Mouse (Mus musculus): ENCODE results near the gene Ubr3. TPM values are rescaled to one million over a fixed set of nuclear protein-coding genes. Genes with fewer than 3 reads are reported as not detected.

Gene Ubr3
- 17.1 and 18.9 TPM in 2 replicates for polyA plus RNA-seq (2014; fragmentation: Nextera tagmentation; extraction: Ambion mirVana)

DNA sequence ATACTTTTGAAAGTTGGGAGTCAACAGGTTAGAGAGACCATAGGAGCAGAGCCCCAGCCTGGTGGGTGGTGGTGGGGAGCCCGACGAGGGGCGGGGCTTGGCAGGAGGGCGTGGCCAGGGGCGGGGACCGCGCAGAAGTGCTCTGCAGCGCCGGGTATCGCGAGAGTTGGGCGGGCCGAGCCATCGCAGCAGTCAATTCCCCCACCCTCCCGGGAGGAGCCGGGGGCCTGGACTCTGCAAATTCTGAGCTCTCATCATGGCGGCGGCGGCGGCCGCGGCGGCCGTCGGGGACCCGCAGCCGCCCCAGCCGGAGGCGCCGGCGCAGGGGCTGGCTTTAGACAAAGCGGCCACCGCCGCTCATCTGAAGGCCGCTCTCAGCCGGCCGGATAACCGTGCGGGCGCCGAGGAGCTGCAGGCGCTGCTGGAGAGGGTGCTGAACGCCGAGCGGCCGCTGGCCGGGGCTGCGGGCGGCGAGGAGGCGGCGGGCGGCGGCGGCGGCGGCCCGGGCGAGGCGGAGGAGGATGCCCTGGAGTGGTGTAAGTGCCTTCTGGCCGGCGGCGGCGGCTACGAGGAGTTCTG is at the start of gene Ubr3:
TSS of gene Ubr3 (plus strand) at position 208 of the 579 bp plus-strand sequence.
- no peaks in the 10 kb centered on the region for H3K9me3 ChIP-seq (ENCODE audit: control insufficient read depth, low read length)
- H3K9ac ChIP-seq (ENCODE audit: low read length): peak within 1 kb of the TSS; percentile 99
- H3K36me3 ChIP-seq (ENCODE audit: control insufficient read depth, insufficient read depth, low read length): no peaks in the 10 kb centered on the region
- H3K4me3 ChIP-seq (ENCODE audit: low read depth, low read length): peak within 1 kb of the TSS; percentile 100
- H3K27ac ChIP-seq (ENCODE audit: low read depth, low read length): peak within 1 kb of the TSS; percentile 87
- under 1% methylated on average over 40 of the region's 65 CpGs for WGBS
- DNase-seq (ENCODE audit: low spot score, missing footprints): peak; percentile 100
- peak within 1 kb of the TSS; percentile 95 for H3K4me2 ChIP-seq
- ATAC-seq (ENCODE audit: low FRiP score): peak; percentile 98
- peaks cover 7% of the 10 kb centered on the region for H3K4me1 ChIP-seq (ENCODE audit: control insufficient read depth, insufficient read depth, low read length)
- H3K27me3 ChIP-seq (ENCODE audit: control insufficient read depth, insufficient read depth, low read length): no peaks in the 10 kb centered on the region

DNA sequence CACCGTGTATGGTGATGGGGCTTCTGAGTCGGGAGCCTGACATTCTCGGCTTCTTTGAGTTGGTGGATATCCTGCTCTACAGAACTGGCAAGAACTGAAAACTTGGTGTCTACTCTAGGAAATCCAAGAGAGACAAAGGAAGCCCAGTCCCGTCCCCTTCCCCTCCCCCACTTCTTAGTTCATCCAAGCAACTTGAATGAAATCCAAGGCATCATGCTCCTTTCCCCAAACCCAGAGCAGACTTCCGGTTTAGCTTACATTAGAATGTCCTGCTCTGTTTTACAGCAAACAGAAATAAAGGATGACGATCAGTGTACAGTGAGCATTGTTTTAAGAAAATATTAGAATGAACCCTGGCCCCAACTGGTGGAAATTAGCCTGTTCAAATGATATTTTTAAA is 47.8 kb upstream of the Ubr3 start:
- DNase-seq (ENCODE audit: low spot score, missing footprints): no peak
- Histone ChIP-seq H3K36me3 (ENCODE audit: control insufficient read depth, insufficient read depth, low read length) (no peaks in the 10 kb centered on the region), H3K27me3 (ENCODE audit: control insufficient read depth, insufficient read depth, low read length) (no peaks in the 10 kb centered on the region), H3K4me3 (ENCODE audit: low read depth, low read length) (no peak overlapping the region), H3K27ac (ENCODE audit: low read depth, low read length) (no peak overlapping the region), H3K4me1 (ENCODE audit: control insufficient read depth, insufficient read depth, low read length) (no peaks in the 10 kb centered on the region), H3K9me3 (ENCODE audit: control insufficient read depth, low read length) (no peaks in the 10 kb centered on the region), H3K9ac (ENCODE audit: low read length) (no peak overlapping the region), H3K4me2 (no peak overlapping the region)
- 73% methylated on average over 6 of the region's 6 CpGs for WGBS
- no peak for ATAC-seq (ENCODE audit: low FRiP score)

DNA sequence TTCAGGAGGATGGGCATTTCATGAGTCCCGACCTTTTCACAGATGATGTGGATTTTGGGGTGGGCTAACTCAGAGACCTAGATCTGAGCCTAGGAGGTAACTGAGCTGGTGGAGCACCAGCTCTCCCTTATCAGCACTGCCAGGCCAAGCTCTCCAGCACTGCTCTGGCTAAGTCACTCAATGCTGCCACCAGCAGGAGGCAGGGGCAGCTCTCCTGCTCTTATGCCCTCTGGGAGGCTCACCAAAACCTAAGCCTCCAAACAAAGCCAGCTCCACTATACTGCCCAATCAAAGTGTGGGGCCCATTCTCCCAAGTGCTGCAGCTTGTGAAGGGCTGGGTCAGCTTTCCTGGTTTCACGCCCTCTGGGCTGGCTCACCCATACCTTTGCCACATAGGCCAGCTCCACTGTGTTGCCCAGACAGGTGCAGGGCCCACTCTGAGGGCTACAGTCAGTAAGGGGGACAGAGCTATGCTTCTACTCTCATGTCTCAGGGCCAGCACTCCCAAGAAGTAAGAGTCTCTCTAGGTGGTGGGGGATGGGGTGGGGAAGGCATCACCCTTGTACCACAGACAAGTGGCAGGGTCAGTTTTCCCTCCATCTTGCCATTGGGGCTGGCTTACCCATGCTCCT is 45.5 kb upstream of the Ubr3 start:
- Histone ChIP-seq H3K9me3 (ENCODE audit: control insufficient read depth, low read length) (no peaks in the 10 kb centered on the region), H3K9ac (ENCODE audit: low read length) (no peak overlapping the region), H3K27ac (ENCODE audit: low read depth, low read length) (no peak overlapping the region), H3K4me3 (ENCODE audit: low read depth, low read length) (no peak overlapping the region), H3K4me2 (no peak overlapping the region), H3K4me1 (ENCODE audit: control insufficient read depth, insufficient read depth, low read length) (no peaks in the 10 kb centered on the region), H3K27me3 (ENCODE audit: control insufficient read depth, insufficient read depth, low read length) (no peaks in the 10 kb centered on the region), H3K36me3 (ENCODE audit: control insufficient read depth, insufficient read depth, low read length) (no peaks in the 10 kb centered on the region)
- DNase-seq (ENCODE audit: low spot score, missing footprints): no peak
- 60% methylated on average over 2 of the region's 2 CpGs for WGBS
- ATAC-seq (ENCODE audit: low FRiP score): 0 out of 2 replicates have a peak, but pooled peaks have one; percentile 11

DNA sequence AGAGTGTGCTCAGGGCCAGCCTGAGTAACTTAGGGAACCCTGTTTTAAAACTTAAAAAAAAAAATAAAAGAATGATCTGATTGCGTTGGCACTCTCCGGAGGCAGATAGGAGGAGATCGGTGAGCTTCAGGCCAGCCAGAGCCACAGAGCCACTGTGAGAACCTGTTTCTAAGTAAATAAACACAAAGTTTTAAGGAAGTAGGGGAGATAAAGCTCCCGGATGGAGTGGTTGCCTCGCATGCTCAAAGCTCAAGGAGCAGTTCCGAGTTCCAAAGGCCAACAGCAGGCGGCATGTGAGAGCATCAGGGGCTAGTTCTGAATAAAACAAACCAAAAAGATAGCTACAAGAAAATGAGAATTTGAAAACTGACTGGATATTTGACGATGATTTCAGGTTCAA is 40.7 kb upstream of the Ubr3 start:
- Histone ChIP-seq H3K9me3 (ENCODE audit: control insufficient read depth, low read length) (no peaks in the 10 kb centered on the region), H3K4me3 (ENCODE audit: low read depth, low read length) (no peak overlapping the region), H3K27me3 (ENCODE audit: control insufficient read depth, insufficient read depth, low read length) (no peaks in the 10 kb centered on the region), H3K4me1 (ENCODE audit: control insufficient read depth, insufficient read depth, low read length) (no peaks in the 10 kb centered on the region), H3K27ac (ENCODE audit: low read depth, low read length) (no peak overlapping the region), H3K36me3 (ENCODE audit: control insufficient read depth, insufficient read depth, low read length) (no peaks in the 10 kb centered on the region), H3K4me2 (no peak overlapping the region), H3K9ac (ENCODE audit: low read length) (no peak overlapping the region)
- no peak for ATAC-seq (ENCODE audit: low FRiP score)
- peak; percentile 12 for DNase-seq (ENCODE audit: low spot score, missing footprints)
- WGBS: 72% methylated on average over 8 of the region's 8 CpGs

DNA sequence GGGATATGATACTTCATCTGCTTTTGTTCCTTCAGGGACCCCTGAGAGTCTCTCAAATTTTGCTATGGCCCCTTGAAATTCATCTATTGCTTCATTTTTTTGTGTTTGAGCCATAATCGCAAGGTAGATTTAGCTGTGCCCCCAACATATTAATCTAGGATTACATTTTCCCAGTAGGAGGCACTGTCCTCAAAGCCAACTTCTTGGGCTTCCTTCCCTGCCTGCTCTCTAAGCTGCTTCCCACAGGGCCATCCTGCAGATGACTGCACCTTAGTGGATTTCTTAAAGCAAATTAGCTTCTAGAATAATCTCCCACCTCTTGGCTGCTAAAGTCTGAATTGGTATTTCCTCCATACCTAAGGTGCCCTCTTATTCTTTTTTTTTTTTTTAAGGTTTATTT is 39.2 kb upstream of the Ubr3 start:
- H3K27me3 ChIP-seq (ENCODE audit: control insufficient read depth, insufficient read depth, low read length): no peaks in the 10 kb centered on the region
- H3K9ac ChIP-seq (ENCODE audit: low read length): no peak overlapping the region
- no peak overlapping the region for H3K4me2 ChIP-seq
- DNase-seq (ENCODE audit: low spot score, missing footprints): peak; percentile 53
- WGBS: 82% methylated on average over 1 of the region's 1 CpGs
- no peak overlapping the region for H3K27ac ChIP-seq (ENCODE audit: low read depth, low read length)
- peaks cover 7% of the 10 kb centered on the region for H3K4me1 ChIP-seq (ENCODE audit: control insufficient read depth, insufficient read depth, low read length)
- H3K4me3 ChIP-seq (ENCODE audit: low read depth, low read length): no peak overlapping the region
- no peaks in the 10 kb centered on the region for H3K36me3 ChIP-seq (ENCODE audit: control insufficient read depth, insufficient read depth, low read length)
- H3K9me3 ChIP-seq (ENCODE audit: control insufficient read depth, low read length): no peaks in the 10 kb centered on the region
- no peak for ATAC-seq (ENCODE audit: low FRiP score)

DNA sequence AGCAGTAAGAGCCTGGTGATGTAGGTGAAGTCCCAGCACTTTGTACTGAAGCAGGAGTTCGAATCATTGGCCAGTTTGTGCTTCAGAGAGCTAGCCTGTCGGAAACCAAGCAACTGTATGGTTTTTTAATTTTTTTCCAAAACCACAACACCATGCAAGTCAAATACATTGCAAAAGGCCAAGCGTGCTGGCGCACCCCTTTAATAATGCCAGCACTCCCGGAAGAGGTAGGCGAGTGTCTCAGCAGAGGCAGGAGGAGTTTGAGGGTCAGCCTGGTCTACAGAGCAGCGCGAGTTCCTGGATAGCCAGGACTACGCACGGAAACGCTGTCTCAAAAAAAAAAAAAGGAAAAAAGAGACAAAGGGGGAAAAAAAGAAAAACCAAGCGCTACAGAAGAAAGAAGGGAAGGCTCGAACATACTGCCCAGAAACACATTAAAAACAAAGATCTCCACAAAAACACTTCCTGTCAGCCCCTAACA is 36.0 kb upstream of the Ubr3 start:
- Histone ChIP-seq H3K9me3 (ENCODE audit: control insufficient read depth, low read length) (no peaks in the 10 kb centered on the region), H3K4me2 (peak overlapping the region; percentile 87), H3K27me3 (ENCODE audit: control insufficient read depth, insufficient read depth, low read length) (no peaks in the 10 kb centered on the region), H3K9ac (ENCODE audit: low read length) (peak overlapping the region; percentile 99), H3K27ac (ENCODE audit: low read depth, low read length) (peak overlapping the region; percentile 71; the same call in 1 of the 2 replicates), H3K4me1 (ENCODE audit: control insufficient read depth, insufficient read depth, low read length) (peaks cover 11% of the 10 kb centered on the region), H3K4me3 (ENCODE audit: low read depth, low read length) (peak overlapping the region; percentile 99), H3K36me3 (ENCODE audit: control insufficient read depth, insufficient read depth, low read length) (no peaks in the 10 kb centered on the region)
- ATAC-seq (ENCODE audit: low FRiP score) (peak; percentile 63), DNase-seq (ENCODE audit: low spot score, missing footprints) (no peak)
- 14% methylated on average over 12 of the region's 13 CpGs for WGBS

DNA sequence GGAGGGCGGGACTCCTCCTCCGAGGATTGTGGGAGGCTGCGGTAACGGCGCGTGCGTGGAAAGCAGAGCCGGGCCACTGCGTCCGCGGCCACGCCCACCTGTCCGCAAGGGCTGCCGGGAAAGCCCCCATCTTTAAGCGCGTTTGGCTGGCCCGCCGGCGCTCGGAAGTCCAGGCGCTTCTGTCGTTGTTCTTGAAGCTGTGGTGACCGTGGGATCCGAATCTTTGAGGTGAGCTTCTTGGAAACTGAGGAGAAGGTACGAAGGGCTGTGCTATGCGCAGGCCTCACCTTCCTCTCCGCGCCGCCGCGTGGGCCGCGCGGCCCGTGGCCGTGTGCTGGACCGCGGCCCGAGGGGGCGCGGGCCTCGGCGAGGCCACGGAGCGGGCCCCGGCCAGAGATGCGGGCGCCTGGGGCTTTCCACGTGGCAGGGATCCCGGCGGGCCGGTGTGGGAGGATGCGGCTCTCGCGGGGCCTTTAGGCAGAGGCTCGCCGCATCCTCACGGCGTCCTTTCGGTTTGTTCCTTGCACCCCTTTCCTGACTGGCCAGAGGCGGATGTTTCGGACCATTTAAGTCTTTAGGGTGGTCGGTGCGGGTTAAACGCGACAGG is 35.5 kb upstream of the Ubr3 start, which contains the start of gene Ssb:
TSS of gene Ssb (plus strand) at position 78 of the 607 bp plus-strand sequence.
- under 1% methylated on average over 66 of the region's 66 CpGs for WGBS
- Histone ChIP-seq H3K36me3 (ENCODE audit: control insufficient read depth, insufficient read depth, low read length) (no peaks in the 10 kb centered on the region), H3K27ac (ENCODE audit: low read depth, low read length) (peak within 1 kb of the TSS; percentile 71)

DNA sequence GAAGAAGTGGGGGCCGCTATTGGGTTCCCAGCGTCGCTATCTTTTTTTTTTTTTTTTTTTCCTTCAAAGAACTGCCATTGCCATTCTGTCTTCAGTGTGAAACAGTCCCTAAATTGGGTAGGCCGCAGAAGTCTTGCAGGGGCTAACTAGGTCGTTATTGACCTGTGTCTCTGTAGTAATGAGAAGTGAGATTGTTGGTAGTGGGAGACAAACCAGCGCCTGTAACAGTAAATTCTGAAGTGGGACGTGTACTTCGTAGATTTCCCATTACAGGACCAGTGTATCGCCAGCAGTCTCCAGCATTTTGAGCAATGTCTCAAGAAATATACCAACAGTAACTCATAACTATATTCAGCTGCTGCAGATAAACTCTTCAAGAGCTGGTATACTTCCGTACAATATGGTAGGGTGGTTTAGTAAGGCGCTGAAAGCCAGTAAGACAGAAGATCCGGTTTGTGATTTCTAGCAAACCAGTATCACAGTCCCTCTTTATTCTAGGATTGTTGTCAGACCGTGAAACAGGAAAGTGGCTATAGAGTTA is 34.9 kb upstream of the Ubr3 start:
- H3K4me3 ChIP-seq (ENCODE audit: low read depth, low read length): peak overlapping the region; percentile 99
- DNase-seq (ENCODE audit: low spot score, missing footprints): peak; percentile 91
- peaks cover 11% of the 10 kb centered on the region for H3K4me1 ChIP-seq (ENCODE audit: control insufficient read depth, insufficient read depth, low read length)
- WGBS: 5% methylated on average over 13 of the region's 13 CpGs
- ATAC-seq (ENCODE audit: low FRiP score): no peak
- H3K4me2 ChIP-seq: peak overlapping the region; percentile 87
- no peak overlapping the region for H3K27ac ChIP-seq (ENCODE audit: low read depth, low read length)
- H3K9me3 ChIP-seq (ENCODE audit: control insufficient read depth, low read length): no peaks in the 10 kb centered on the region
- H3K36me3 ChIP-seq (ENCODE audit: control insufficient read depth, insufficient read depth, low read length): no peaks in the 10 kb centered on the region
- peak overlapping the region; percentile 99 for H3K9ac ChIP-seq (ENCODE audit: low read length)
- no peaks in the 10 kb centered on the region for H3K27me3 ChIP-seq (ENCODE audit: control insufficient read depth, insufficient read depth, low read length)

More for the DNA sequence above, 35.5 kb upstream of the Ubr3 start, which contains the start of gene Ssb:
- peak within 1 kb of the TSS; percentile 99 for H3K9ac ChIP-seq (ENCODE audit: low read length)
- H3K4me1 ChIP-seq (ENCODE audit: control insufficient read depth, insufficient read depth, low read length): peaks cover 11% of the 10 kb centered on the region
- H3K9me3 ChIP-seq (ENCODE audit: control insufficient read depth, low read length): no peaks in the 10 kb centered on the region
- H3K27me3 ChIP-seq (ENCODE audit: control insufficient read depth, insufficient read depth, low read length): no peaks in the 10 kb centered on the region
- peak within 1 kb of the TSS; percentile 99 for H3K4me3 ChIP-seq (ENCODE audit: low read depth, low read length)
- peak; percentile 99 for DNase-seq (ENCODE audit: low spot score, missing footprints)
- peak within 1 kb of the TSS; percentile 87 for H3K4me2 ChIP-seq
- ATAC-seq (ENCODE audit: low FRiP score): peak; percentile 96

DNA sequence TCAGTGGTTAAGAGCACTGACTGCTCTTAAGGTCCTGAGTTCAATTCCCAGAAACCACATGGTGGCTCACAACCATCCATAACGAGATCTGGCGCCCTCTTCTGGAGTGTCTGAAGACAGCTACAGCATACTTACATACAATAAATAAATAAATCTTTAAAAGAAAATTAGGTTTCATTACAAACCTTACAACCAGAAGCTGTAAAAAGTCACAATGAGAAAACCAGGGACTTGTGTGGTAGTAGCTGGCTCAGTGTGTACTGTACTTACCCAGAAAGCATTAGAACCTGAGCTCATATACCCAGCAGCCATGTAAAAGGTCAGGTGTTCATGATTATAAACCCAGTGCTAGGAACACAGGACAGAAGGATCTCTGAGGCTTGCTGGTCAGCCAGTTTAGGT is 13.1 kb upstream of the Ubr3 start:
- WGBS: 72% methylated on average over 2 of the region's 2 CpGs
- H3K36me3 ChIP-seq (ENCODE audit: control insufficient read depth, insufficient read depth, low read length): no peaks in the 10 kb centered on the region
- no peak overlapping the region for H3K4me2 ChIP-seq
- DNase-seq (ENCODE audit: low spot score, missing footprints) (no peak), ATAC-seq (ENCODE audit: low FRiP score) (no peak)
- no peak overlapping the region for H3K4me3 ChIP-seq (ENCODE audit: low read depth, low read length)
- no peaks in the 10 kb centered on the region for H3K9me3 ChIP-seq (ENCODE audit: control insufficient read depth, low read length)
- H3K9ac ChIP-seq (ENCODE audit: low read length): no peak overlapping the region
- H3K27me3 ChIP-seq (ENCODE audit: control insufficient read depth, insufficient read depth, low read length): no peaks in the 10 kb centered on the region
- H3K4me1 ChIP-seq (ENCODE audit: control insufficient read depth, insufficient read depth, low read length): peaks cover 5% of the 10 kb centered on the region; the same call in 1 of the 2 replicates
- H3K27ac ChIP-seq (ENCODE audit: low read depth, low read length): no peak overlapping the region

Data from midbrain, embryonic 11.5 days (tissue).